Mouse (Mus musculus) kidney, adult 18-20 months (tissue): ENCODE measurements around the gene Mgst3.
"Not testable (repeated sequence)": the region's sequence is repeated elsewhere in the genome, so short reads cannot be mapped to it uniquely, and the experiment has no call there.

Source experiments
- DNase-seq: peaks from one replicate; pipeline ENCODE4 v3.0.0; 2021

Mgst3 gene

GRCm38 (mm10) chr1:167357387-167357786 lies 36.3 kb downstream of the Mgst3 start:
- DNase-seq = no peak

DNA sequence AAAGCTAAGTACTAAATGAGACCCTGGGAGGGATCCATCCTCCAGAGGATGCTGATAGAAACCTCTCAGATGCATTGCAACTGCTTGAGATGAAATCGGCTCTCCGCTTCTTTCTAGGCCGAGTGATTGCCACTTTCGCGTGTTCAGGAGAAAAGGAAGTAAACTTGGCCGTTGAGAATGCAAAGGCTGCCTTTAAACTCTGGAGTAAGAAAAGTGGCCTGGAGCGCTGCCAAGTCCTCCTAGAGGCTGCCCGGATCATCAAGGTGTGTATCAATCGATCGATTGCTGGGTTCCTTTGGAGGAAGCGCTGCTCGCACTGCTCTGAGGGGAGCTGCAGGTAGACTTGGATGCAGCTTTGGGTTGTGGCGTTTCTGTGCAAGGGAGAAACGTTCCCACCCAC lies 41.2 kb downstream of the Mgst3 start:
- no peak for DNase-seq

DNA sequence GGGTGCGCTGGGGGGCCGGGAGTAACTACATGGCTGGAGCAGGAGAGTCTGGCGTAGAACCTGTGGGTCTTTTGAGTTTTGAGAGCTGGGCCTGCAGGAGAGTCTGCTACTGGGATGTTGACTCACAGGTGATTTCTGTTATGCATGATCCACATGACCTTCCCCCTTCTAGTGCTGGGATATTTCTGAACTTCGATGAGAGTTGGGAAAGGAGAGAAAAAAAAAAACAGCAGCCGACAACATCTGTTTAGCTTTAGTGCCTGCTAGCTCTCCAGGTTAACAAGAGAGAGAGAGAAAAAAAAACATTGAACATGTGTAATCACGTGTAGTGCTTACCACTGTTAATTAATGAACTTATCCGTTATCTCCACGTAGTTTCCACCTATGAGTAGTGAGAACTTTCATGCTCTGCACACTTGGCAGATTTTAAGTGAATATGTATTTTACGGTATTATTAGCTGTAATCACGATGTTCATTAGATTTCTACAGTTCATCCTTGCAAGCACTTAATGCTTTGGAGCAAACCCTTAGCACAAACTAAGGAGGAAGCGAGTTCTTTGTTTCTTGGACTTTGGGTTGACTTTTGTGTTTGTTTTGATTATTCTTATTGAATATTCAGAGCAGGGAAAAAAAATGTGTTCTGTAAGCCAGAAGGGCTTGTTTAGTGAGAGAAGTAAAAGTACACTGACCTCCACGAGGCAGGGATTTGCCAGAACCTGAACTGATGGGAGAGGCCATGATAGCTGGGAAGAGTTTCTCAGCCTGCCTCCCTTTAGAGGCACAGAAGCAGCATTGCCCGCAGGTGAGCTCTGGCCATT lies 42.8 kb downstream of the Mgst3 start:
- DNase-seq = no peak

- peak; percentile 96 for DNase-seq
Measured at GRCm38 (mm10) chr1:167349815-167350596, 43.6 kb downstream of the Mgst3 start, which contains the start of gene Aldh9a1. Gene Aldh9a1, plus strand, starts transcription at chr1:167349991.

- DNase-seq = not testable (repeated sequence)
Measured at GRCm38 (mm10) chr1:167349206-167349605, 44.4 kb downstream of the Mgst3 start.

GRCm38 (mm10) chr1:167345994-167346520 lies 47.6 kb downstream of the Mgst3 start:
- not testable (repeated sequence) for DNase-seq

- no peak for DNase-seq
Measured at GRCm38 (mm10) chr1:167342831-167343230, 50.8 kb downstream of the Mgst3 start.

- DNase-seq = no peak
Measured at GRCm38 (mm10) chr1:167340910-167341528, 52.6 kb downstream of the Mgst3 start.

GRCm38 (mm10) chr1:167340111-167340787 lies 53.4 kb downstream of the Mgst3 start:
- no peak for DNase-seq

- no peak for DNase-seq
Measured at GRCm38 (mm10) chr1:167339177-167339781, 54.4 kb downstream of the Mgst3 start.

- DNase-seq = peak; percentile 86
Measured at GRCm38 (mm10) chr1:167337463-167338095, 56.1 kb downstream of the Mgst3 start.

DNA sequence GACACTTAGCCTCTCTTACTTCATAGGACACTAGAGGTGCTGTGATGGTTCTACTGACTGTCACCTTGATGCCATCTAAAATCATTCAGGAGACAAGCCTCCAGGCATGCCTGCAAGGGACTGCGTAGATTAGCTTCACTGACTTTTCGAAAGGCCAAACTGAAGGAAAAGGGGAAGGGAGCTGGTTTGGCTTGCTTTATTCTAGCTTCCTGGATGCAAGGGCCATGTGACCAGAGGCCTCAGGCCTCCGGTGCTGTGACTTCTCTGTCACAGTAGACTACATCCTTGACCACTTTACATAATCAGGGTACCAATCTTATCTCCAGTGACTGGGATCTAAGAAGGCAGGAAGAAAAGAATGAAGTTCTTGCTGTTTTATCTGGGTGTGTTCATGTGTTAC lies 57.2 kb downstream of the Mgst3 start:
- no peak for DNase-seq

DNA sequence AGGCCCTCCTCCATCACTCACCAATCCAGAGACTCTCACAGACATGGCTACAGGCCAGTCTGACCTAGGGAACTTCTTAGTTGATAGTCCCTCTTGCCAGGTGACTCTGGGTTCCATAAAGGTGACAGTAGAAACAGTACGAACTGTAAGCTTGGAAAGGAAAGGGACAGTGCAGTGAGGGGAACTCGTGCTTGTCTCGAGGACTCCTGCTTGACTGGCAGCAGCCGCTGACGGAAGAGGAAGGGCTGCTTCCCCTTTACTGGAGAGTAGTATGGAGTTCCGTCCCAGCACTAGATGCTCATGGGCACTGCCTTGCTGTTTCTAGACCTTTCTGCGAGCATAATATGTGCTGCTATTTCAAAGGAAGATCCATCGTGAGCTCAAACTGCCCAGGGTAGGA lies 62.5 kb downstream of the Mgst3 start:
- no peak for DNase-seq

GRCm38 (mm10) chr1:167328776-167329175 lies 64.9 kb downstream of the Mgst3 start:
- no peak for DNase-seq
